Mouse (Mus musculus) kidney, postnatal 4 days (tissue): Measurements from ENCODE around the gene Ikzf1.

ENCODE experiments used
- DNase-seq, 2 experiments: peaks; one replicate each; pipeline ENCODE4 v3.0.0; 2021; ENCODE audit warnings: mixed read lengths in 2 of 2

Gene Ikzf1

GRCm38 (mm10) chr11:11725252-11725875, 40.6 kb downstream of the Ikzf1 start:
- DNase-seq = no peak

- no peak for DNase-seq
Observed at GRCm38 (mm10) chr11:11725876-11726525, 41.2 kb downstream of the Ikzf1 start.

- DNase-seq = no peak
Observed at GRCm38 (mm10) chr11:11726807-11727276, 42.0 kb downstream of the Ikzf1 start.

GRCm38 (mm10) chr11:11727936-11728556, 43.2 kb downstream of the Ikzf1 start:
- no peak for DNase-seq

GRCm38 (mm10) chr11:11729216-11729615, 44.4 kb downstream of the Ikzf1 start:
- no peak for DNase-seq

- DNase-seq = no peak
Observed at GRCm38 (mm10) chr11:11730062-11730461, 45.3 kb downstream of the Ikzf1 start.

GRCm38 (mm10) chr11:11731727-11732126, 46.9 kb downstream of the Ikzf1 start:
- no peak for DNase-seq

- no peak for DNase-seq
Observed at GRCm38 (mm10) chr11:11732972-11733770, 48.4 kb downstream of the Ikzf1 start.

GRCm38 (mm10) chr11:11735155-11735554, 50.4 kb downstream of the Ikzf1 start:
- no peak for DNase-seq

- DNase-seq = no peak
Observed at GRCm38 (mm10) chr11:11736948-11737347, 52.1 kb downstream of the Ikzf1 start.

- DNase-seq = no peak
Observed at GRCm38 (mm10) chr11:11737562-11737961, 52.8 kb downstream of the Ikzf1 start.

- DNase-seq = no peak
Observed at GRCm38 (mm10) chr11:11739054-11739453, 54.3 kb downstream of the Ikzf1 start.

GRCm38 (mm10) chr11:11740603-11741002, 55.8 kb downstream of the Ikzf1 start:
- DNase-seq = no peak

- DNase-seq = no peak
Observed at GRCm38 (mm10) chr11:11741574-11741973, 56.8 kb downstream of the Ikzf1 start.

GRCm38 (mm10) chr11:11742626-11743025, 57.8 kb downstream of the Ikzf1 start:
- DNase-seq = peak; percentile 42 to 54

GRCm38 (mm10) chr11:11744222-11744621, 59.4 kb downstream of the Ikzf1 start:
- DNase-seq = no peak

- no peak for DNase-seq
Observed at GRCm38 (mm10) chr11:11751091-11751490, 66.3 kb downstream of the Ikzf1 start.

GRCm38 (mm10) chr11:11752859-11753258, 68.1 kb downstream of the Ikzf1 start:
- no peak for DNase-seq

GRCm38 (mm10) chr11:11758121-11758520, 73.3 kb downstream of the Ikzf1 start:
- DNase-seq = no peak

GRCm38 (mm10) chr11:11758883-11759282, 74.1 kb downstream of the Ikzf1 start:
- no peak for DNase-seq

GRCm38 (mm10) chr11:11763211-11763666, 78.4 kb downstream of the Ikzf1 start:
- no peak for DNase-seq

GRCm38 (mm10) chr11:11765414-11765813, 80.6 kb downstream of the Ikzf1 start:
- DNase-seq = no peak

- DNase-seq = no peak
Observed at GRCm38 (mm10) chr11:11766105-11766504, 81.3 kb downstream of the Ikzf1 start.
